Mouse (Mus musculus): Measurements from ENCODE around the gene 1500015O10Rik. TPM values are rescaled to one million over a fixed set of nuclear protein-coding genes. Genes with fewer than 3 reads are reported as not detected.

The 1500015O10Rik gene
- 0.15 and 0.17 TPM in 2 replicates for polyA plus RNA-seq (2016; fragmentation: Nextera tagmentation; extraction: Ambion mirVana)

- Histone ChIP-seq H3K27ac (replicated peaks) (no peak within 1 kb of the TSS), H3K9me3 (replicated peaks) (0 out of 2 replicates have a peak, but pooled peaks cover 3% of the 10 kb centered on the region), H3K36me3 (no peaks in the 10 kb centered on the region), H3K4me1 (no peaks in the 10 kb centered on the region), H3K27me3 (ENCODE audit: low read depth, poor library complexity, severe bottlenecking) (no peaks in the 10 kb centered on the region), H3K4me3 (no peak within 1 kb of the TSS)
- no peak for DNase-seq (ENCODE audit: low spot score)
- 73% methylated on average over 16 of the region's 16 CpGs for WGBS
Observed at GRCm38 (mm10) chr1:43730491-43730924, at the start of gene 1500015O10Rik. TSS of gene 1500015O10Rik (plus strand) at chr1:43730602.

DNA sequence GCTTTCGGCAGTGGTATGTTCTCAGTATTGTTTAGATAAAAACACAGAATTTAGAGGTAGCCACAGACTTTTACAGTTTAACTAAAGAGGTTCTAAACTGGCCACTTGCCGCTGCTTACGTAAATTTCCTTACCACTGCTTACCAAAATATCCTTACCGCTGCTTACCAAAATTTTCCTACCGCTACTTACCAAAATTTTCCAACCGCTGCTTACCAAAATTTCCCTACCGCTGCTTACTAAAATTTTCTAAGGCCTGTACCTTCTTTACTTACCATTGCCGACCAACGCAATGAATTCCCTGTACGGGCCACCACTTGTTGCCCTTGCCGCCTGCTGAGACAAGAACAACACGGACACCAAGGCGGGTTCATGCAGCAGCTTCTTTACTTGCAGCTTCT, 40.4 kb upstream of the 1500015O10Rik start:
- Histone ChIP-seq H3K27me3 (ENCODE audit: low read depth, poor library complexity, severe bottlenecking) (no peaks in the 10 kb centered on the region), H3K27ac (replicated peaks) (no peak overlapping the region)
- 82% methylated on average over 13 of the region's 13 CpGs for WGBS

DNA sequence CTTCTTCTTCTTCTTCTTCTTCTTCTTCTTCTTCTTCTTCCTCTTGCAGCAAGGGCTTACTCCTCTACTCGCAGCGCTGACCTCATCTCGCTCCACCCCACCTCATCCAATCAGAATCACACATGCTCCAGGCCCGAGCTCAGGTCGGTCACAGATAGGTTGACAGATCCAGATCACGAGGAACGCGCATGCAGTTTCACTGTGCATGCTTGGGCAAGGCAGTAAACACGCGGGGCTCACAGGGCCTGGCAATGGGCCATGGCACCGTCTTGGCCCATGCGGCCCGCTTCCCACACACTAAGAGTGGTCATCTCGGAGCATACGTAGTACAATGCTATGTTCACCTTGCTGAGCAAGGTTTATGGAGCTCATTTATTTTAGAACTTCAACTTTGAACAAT, 39.9 kb upstream of the 1500015O10Rik start:
- H3K36me3 ChIP-seq: no peaks in the 10 kb centered on the region
- DNase-seq (ENCODE audit: low spot score): no peak
- peaks cover 8% of the 10 kb centered on the region for H3K4me1 ChIP-seq
- WGBS: 94% methylated on average over 15 of the region's 15 CpGs
- H3K4me3 ChIP-seq: no peak overlapping the region
- no peaks in the 10 kb centered on the region for H3K27me3 ChIP-seq (ENCODE audit: low read depth, poor library complexity, severe bottlenecking)
- H3K9me3 ChIP-seq (replicated peaks): peaks cover 16% of the 10 kb centered on the region
- no peak overlapping the region for H3K27ac ChIP-seq (replicated peaks)

More for the DNA sequence above, 40.4 kb upstream of the 1500015O10Rik start:
- no peak for DNase-seq (ENCODE audit: low spot score)
- peaks cover 5% of the 10 kb centered on the region for H3K4me1 ChIP-seq
- peaks cover 16% of the 10 kb centered on the region for H3K9me3 ChIP-seq (replicated peaks)
- H3K36me3 ChIP-seq: no peaks in the 10 kb centered on the region
- no peak overlapping the region for H3K4me3 ChIP-seq

- Histone ChIP-seq H3K4me1 (peaks cover 18% of the 10 kb centered on the region), H3K4me3 (no peak overlapping the region), H3K9me3 (replicated peaks) (no peaks in the 10 kb centered on the region), H3K27me3 (ENCODE audit: low read depth, poor library complexity, severe bottlenecking) (no peaks in the 10 kb centered on the region), H3K36me3 (no peaks in the 10 kb centered on the region), H3K27ac (replicated peaks) (no peak overlapping the region)
- 86% methylated on average over 3 of the region's 3 CpGs for WGBS
- no peak for DNase-seq (ENCODE audit: low spot score)
Observed at GRCm38 (mm10) chr1:43694076-43694475, 36.3 kb upstream of the 1500015O10Rik start.

DNA sequence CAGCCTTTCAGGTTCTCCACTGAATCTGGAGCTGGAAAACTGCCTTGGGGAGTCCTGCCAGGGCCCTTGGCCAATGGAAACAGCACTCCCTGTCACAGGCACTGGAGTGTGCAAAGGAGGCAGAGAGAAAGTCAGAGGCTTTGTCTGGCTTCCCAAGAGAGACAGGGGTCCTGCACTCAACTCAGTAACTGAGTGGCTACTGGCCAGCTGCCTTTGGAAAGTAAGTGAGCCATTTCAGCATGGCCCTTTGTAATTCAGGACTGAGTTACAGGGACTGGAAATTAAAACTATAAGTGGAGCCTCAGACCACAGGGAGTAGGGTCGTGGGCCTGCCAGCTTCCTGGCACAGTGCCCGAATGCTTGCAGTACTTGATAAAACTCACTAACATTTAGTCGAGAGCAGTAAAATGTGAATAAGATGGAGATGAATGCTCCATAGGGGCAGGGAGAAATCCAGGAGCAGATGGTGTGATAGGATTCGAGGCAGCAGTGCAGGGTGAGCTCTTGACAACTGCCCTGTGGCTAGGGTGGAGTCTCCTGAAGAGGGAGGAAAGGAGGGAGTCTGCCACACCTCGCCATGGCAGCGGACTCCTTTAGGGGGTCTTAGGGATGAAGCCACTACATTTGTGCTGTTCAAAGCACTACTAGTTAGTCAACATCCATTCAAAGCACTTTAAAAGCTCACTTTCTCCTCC, 35.4 kb upstream of the 1500015O10Rik start:
- Histone ChIP-seq H3K27ac (replicated peaks) (peak overlapping the region; percentile 55; the same call in 1 of the 2 replicates), H3K4me1 (peaks cover 18% of the 10 kb centered on the region), H3K9me3 (replicated peaks) (no peaks in the 10 kb centered on the region), H3K36me3 (no peaks in the 10 kb centered on the region), H3K4me3 (no peak overlapping the region), H3K27me3 (ENCODE audit: low read depth, poor library complexity, severe bottlenecking) (no peaks in the 10 kb centered on the region)
- no peak for DNase-seq (ENCODE audit: low spot score)
- WGBS: 60% methylated on average over 6 of the region's 6 CpGs

- 23% methylated on average over 4 of the region's 4 CpGs for WGBS
- H3K27ac ChIP-seq (replicated peaks): peak overlapping the region; percentile 29
Observed at GRCm38 (mm10) chr1:43698577-43699000, 31.8 kb upstream of the 1500015O10Rik start.

DNA sequence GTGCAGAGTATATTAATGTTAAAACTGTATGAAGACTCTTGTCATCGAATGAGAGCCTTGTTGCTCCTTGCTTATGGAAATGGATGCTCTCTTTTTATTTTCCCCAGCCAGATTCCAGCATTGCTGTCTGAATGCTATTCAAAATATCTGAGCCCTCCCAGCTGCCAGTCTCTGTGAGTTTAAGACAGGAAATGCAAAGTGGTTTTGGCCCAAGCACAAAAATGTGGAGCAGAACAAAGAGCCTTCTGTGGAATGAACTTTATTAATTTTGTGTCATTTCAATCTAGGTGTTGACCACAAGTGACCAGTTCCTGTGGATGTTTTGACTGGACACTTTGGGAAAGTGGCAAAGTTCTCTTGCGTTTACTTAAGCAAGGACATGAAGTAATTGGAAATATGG, 15.6 kb upstream of the 1500015O10Rik start:
- WGBS: 93% methylated on average over 2 of the region's 2 CpGs
- no peak overlapping the region for H3K27ac ChIP-seq (replicated peaks)

More at GRCm38 (mm10) chr1:43698577-43699000, 31.8 kb upstream of the 1500015O10Rik start:
- Histone ChIP-seq H3K27me3 (ENCODE audit: low read depth, poor library complexity, severe bottlenecking) (no peaks in the 10 kb centered on the region), H3K36me3 (no peaks in the 10 kb centered on the region), H3K4me1 (peaks cover 18% of the 10 kb centered on the region), H3K4me3 (no peak overlapping the region), H3K9me3 (replicated peaks) (no peaks in the 10 kb centered on the region)
- peak; percentile 54 for DNase-seq (ENCODE audit: low spot score)

DNA sequence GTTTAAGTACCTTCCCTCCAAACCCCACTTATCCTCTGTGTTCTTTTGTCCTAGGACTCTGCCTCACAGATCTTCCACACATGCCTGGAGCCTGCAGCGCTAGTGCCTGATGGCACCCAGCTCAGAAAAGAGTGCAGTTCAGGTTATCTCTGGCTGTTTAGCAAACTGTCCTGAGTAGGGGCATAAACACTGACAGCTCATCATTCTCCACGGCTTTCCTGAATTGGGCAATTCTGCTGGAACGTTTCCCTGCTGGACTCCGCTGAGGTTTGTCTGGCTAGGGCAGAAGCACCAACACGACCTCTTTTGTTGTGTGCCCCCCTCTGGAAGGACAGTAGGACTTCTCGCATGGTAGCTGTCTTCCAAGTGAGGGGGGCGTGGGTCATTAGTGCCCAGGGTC, 12.4 kb upstream of the 1500015O10Rik start:
- no peaks in the 10 kb centered on the region for H3K9me3 ChIP-seq (replicated peaks)
- 85% methylated on average over 7 of the region's 7 CpGs for WGBS
- no peaks in the 10 kb centered on the region for H3K4me1 ChIP-seq
- no peaks in the 10 kb centered on the region for H3K36me3 ChIP-seq
- DNase-seq (ENCODE audit: low spot score): no peak
- no peak overlapping the region for H3K4me3 ChIP-seq
- H3K27me3 ChIP-seq (ENCODE audit: low read depth, poor library complexity, severe bottlenecking): no peaks in the 10 kb centered on the region
- no peak overlapping the region for H3K27ac ChIP-seq (replicated peaks)

More for the DNA sequence above, 15.6 kb upstream of the 1500015O10Rik start:
- no peak overlapping the region for H3K4me3 ChIP-seq
- H3K9me3 ChIP-seq (replicated peaks): no peaks in the 10 kb centered on the region
- H3K4me1 ChIP-seq: no peaks in the 10 kb centered on the region
- no peaks in the 10 kb centered on the region for H3K36me3 ChIP-seq
- DNase-seq (ENCODE audit: low spot score): no peak
- H3K27me3 ChIP-seq (ENCODE audit: low read depth, poor library complexity, severe bottlenecking): no peaks in the 10 kb centered on the region

- Histone ChIP-seq H3K36me3 (no peaks in the 10 kb centered on the region), H3K4me3 (no peak overlapping the region), H3K27me3 (ENCODE audit: low read depth, poor library complexity, severe bottlenecking) (no peaks in the 10 kb centered on the region), H3K9me3 (replicated peaks) (no peaks in the 10 kb centered on the region), H3K27ac (replicated peaks) (no peak overlapping the region), H3K4me1 (no peaks in the 10 kb centered on the region)
- DNase-seq (ENCODE audit: low spot score): no peak
- 86% methylated on average over 2 of the region's 2 CpGs for WGBS
Observed at GRCm38 (mm10) chr1:43718793-43719192, 11.6 kb upstream of the 1500015O10Rik start.

- Histone ChIP-seq H3K4me1 (no peaks in the 10 kb centered on the region), H3K36me3 (no peaks in the 10 kb centered on the region), H3K4me3 (no peak overlapping the region), H3K27ac (replicated peaks) (no peak overlapping the region), H3K27me3 (ENCODE audit: low read depth, poor library complexity, severe bottlenecking) (no peaks in the 10 kb centered on the region), H3K9me3 (replicated peaks) (no peaks in the 10 kb centered on the region)
- no peak for DNase-seq (ENCODE audit: low spot score)
- 77% methylated on average over 1 of the region's 1 CpGs for WGBS
Observed at GRCm38 (mm10) chr1:43722459-43722858, 7.9 kb upstream of the 1500015O10Rik start.

GRCm38 (mm10) chr1:43732100-43732499, 1.7 kb downstream of the 1500015O10Rik start:
- Histone ChIP-seq H3K4me3 (no peak overlapping the region), H3K9me3 (replicated peaks) (0 out of 2 replicates have a peak, but pooled peaks cover 3% of the 10 kb centered on the region), H3K27me3 (ENCODE audit: low read depth, poor library complexity, severe bottlenecking) (no peaks in the 10 kb centered on the region), H3K36me3 (no peaks in the 10 kb centered on the region), H3K4me1 (no peaks in the 10 kb centered on the region), H3K27ac (replicated peaks) (no peak overlapping the region)
- WGBS: 81% methylated on average over 4 of the region's 4 CpGs
- no peak for DNase-seq (ENCODE audit: low spot score)

DNA sequence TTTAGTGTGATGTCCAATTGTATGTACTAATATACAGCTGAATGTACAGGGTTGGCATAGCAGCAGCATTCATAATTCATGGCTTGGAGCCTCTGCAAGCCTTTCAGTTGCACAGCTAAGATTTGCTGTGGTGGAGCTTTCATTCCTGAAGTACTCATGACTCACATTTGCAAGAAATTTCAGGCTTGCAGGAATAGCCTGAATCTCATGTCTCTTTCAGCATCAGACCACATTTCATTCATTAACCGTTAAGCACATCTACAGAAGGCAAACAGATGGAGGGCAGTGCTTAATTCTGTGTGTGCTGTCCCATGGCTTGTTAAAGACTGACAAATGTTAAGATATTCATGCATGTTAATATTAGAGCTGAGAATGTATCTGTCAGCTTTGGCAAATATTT, 2.3 kb downstream of the 1500015O10Rik start:
- Histone ChIP-seq H3K36me3 (no peaks in the 10 kb centered on the region), H3K4me3 (no peak overlapping the region), H3K4me1 (no peaks in the 10 kb centered on the region), H3K9me3 (replicated peaks) (0 out of 2 replicates have a peak, but pooled peaks cover 3% of the 10 kb centered on the region), H3K27ac (replicated peaks) (no peak overlapping the region), H3K27me3 (ENCODE audit: low read depth, poor library complexity, severe bottlenecking) (no peaks in the 10 kb centered on the region)
- 90% methylated on average over 1 of the region's 1 CpGs for WGBS
- DNase-seq (ENCODE audit: low spot score): no peak

GRCm38 (mm10) chr1:43737812-43738518, 7.6 kb downstream of the 1500015O10Rik start:
- Histone ChIP-seq H3K27me3 (ENCODE audit: low read depth, poor library complexity, severe bottlenecking) (no peaks in the 10 kb centered on the region), H3K9me3 (replicated peaks) (0 out of 2 replicates have a peak, but pooled peaks cover 3% of the 10 kb centered on the region), H3K4me3 (no peak overlapping the region), H3K4me1 (no peaks in the 10 kb centered on the region), H3K27ac (replicated peaks) (no peak overlapping the region), H3K36me3 (no peaks in the 10 kb centered on the region)
- WGBS: 78% methylated on average over 7 of the region's 7 CpGs
- DNase-seq (ENCODE audit: low spot score): peak; percentile 29
